8 mouse cellular contexts compared by ENCODE assay signal in genomic region chr4:148899927-148900294, GRCm38 (mm10).
DNase-seq lines count a peak whose midpoint lies in the region; ATAC-seq and TF ChIP-seq lines count a peak whose summit lies in the region.

No protein-coding gene starts in this region.

- no peaks in the 10 kb centered on the region for H3K9me3 ChIP-seq in kidney, embryonic 15.5 days (replicated peaks)
- H3K9me3 ChIP-seq in hindbrain, embryonic 14.5 days (ENCODE audit: control insufficient read depth, low read length): no peaks in the 10 kb centered on the region
- H3K9me3 ChIP-seq in midbrain, embryonic 13.5 days: no peaks in the 10 kb centered on the region

- H3K9ac ChIP-seq in kidney, embryonic 15.5 days: peak overlapping the region; percentile 73
- H3K9ac ChIP-seq in hindbrain, embryonic 14.5 days: no peak overlapping the region
- H3K9ac ChIP-seq in midbrain, embryonic 13.5 days (replicated peaks): 0 out of 2 replicates have a peak overlapping the region, but pooled peaks have one; percentile 59

- WGBS in kidney, embryonic 15.5 days: 31% methylated on average over 1 of the region's 1 CpGs
- WGBS in hindbrain, embryonic 14.5 days: 11% methylated on average over 1 of the region's 1 CpGs
- 19% methylated on average over 1 of the region's 1 CpGs for WGBS in midbrain, embryonic 13.5 days

- H3K36me3 ChIP-seq in kidney, embryonic 15.5 days: no peaks in the 10 kb centered on the region
- H3K36me3 ChIP-seq in hindbrain, embryonic 14.5 days (replicated peaks; ENCODE audit: control insufficient read depth, insufficient read depth): no peaks in the 10 kb centered on the region
- H3K36me3 ChIP-seq in midbrain, embryonic 13.5 days: no peaks in the 10 kb centered on the region

- no peak for TF ChIP-seq POLR2A in cortical plate, adult 2 months (IDR thresholded peaks at IDR 0.05; ENCODE audit: extremely low read depth, insufficient read depth, low read length)

- peaks cover 60% of the 10 kb centered on the region for H3K4me1 ChIP-seq in kidney, embryonic 15.5 days
- no peaks in the 10 kb centered on the region for H3K4me1 ChIP-seq in cortical plate, adult 2 months (ENCODE audit: control insufficient read depth, insufficient read depth, low read length)
- peaks cover 10% of the 10 kb centered on the region for H3K4me1 ChIP-seq in hindbrain, embryonic 14.5 days (replicated peaks; ENCODE audit: control insufficient read depth, insufficient read depth, low read length)
- peaks cover 33% of the 10 kb centered on the region for H3K4me1 ChIP-seq in midbrain, embryonic 13.5 days (replicated peaks)

- H3K27me3 ChIP-seq in kidney, embryonic 15.5 days: peaks cover 49% of the 10 kb centered on the region
- peaks cover 82% of the 10 kb centered on the region for H3K27me3 ChIP-seq in hindbrain, embryonic 14.5 days (ENCODE audit: control insufficient read depth, insufficient read depth, low read length)
- H3K27me3 ChIP-seq in midbrain, embryonic 13.5 days: peaks cover 82% of the 10 kb centered on the region

- TF ChIP-seq CTCF in cortical plate, adult 2 months (IDR thresholded peaks at IDR 0.05; ENCODE audit: extremely low read depth, insufficient read depth, low read length): no peak

- H3K27ac ChIP-seq in kidney, embryonic 15.5 days: peak overlapping the region; percentile 76
- no peak overlapping the region for H3K27ac ChIP-seq in cortical plate, adult 2 months (ENCODE audit: insufficient read depth, low read length)
- peak overlapping the region; percentile 32; the same call in 1 of the 2 replicates for H3K27ac ChIP-seq in hindbrain, embryonic 14.5 days
- H3K27ac ChIP-seq in midbrain, embryonic 13.5 days: no peak overlapping the region

- no peak; the same call in 1 of the 2 replicates for ATAC-seq in kidney, embryonic 15.5 days (replicated peaks; ENCODE audit: low FRiP score)
- ATAC-seq in hindbrain, embryonic 14.5 days (ENCODE audit: low FRiP score): peak; percentile 22; the same call in 1 of the 2 replicates
- peak; percentile 10; the same call in 1 of the 2 replicates for ATAC-seq in midbrain, embryonic 13.5 days

- no peak for DNase-seq in kidney, adult 9 months
- DNase-seq in hindbrain, embryonic 14.5 days (ENCODE audit: low spot score): no peak
- DNase-seq in retina, embryonic 14.5 days (ENCODE audit: low spot score): no peak
- DNase-seq in yolk sac, embryonic 10.5 days (ENCODE audit: low spot score): no peak
- no peak for DNase-seq in MN1 (ENCODE audit: low spot score)

- peak overlapping the region; percentile 97 for H3K4me2 ChIP-seq in kidney, embryonic 15.5 days
- peak overlapping the region; percentile 89 for H3K4me2 ChIP-seq in hindbrain, embryonic 14.5 days (replicated peaks)
- peak overlapping the region; percentile 95 for H3K4me2 ChIP-seq in midbrain, embryonic 13.5 days (replicated peaks)

- H3K4me3 ChIP-seq in kidney, embryonic 15.5 days (replicated peaks): peak overlapping the region; percentile 76
- peak overlapping the region; percentile 45; the same call in 1 of the 2 replicates for H3K4me3 ChIP-seq in cortical plate, adult 2 months (ENCODE audit: insufficient read depth, low read length)
- H3K4me3 ChIP-seq in hindbrain, embryonic 14.5 days (replicated peaks; ENCODE audit: low read length): peak overlapping the region; percentile 61
- H3K4me3 ChIP-seq in midbrain, embryonic 13.5 days (replicated peaks): peak overlapping the region; percentile 57

Comparison
In these comparisons a context has a peak if more than half of its experiments do, and no peak if none do; other contexts are left out.
1. H3K27ac ChIP-seq: peak in kidney, embryonic 15.5 days (single experiment) and hindbrain, embryonic 14.5 days (single experiment); none in cortical plate, adult 2 months (single experiment) and midbrain, embryonic 13.5 days (single experiment).
2. Peak in every context shown above with its lines, with median percentiles within 50 percentile points of each other: H3K4me2 ChIP-seq and H3K4me3 ChIP-seq.